Mouse (Mus musculus) hindbrain, embryonic 15.5 days (tissue): ENCODE results near the gene Retreg1. TPM values are rescaled to one million over a fixed set of nuclear protein-coding genes. Genes with fewer than 3 reads are reported as not detected.
"Not testable (repeated sequence)": the region's sequence is repeated elsewhere in the genome, so short reads cannot be mapped to it uniquely, and the experiment has no call there.

Source experiments
- ATAC-seq: fragments of 200-750 bp; cut with Nextera tagmentation; 2 replicates; pipeline ENCODE4 v1.8.0; 2017; ENCODE audit warnings: low read depth, moderate number of reproducible peaks, moderate TSS enrichment; ENCODE audit not compliant: low FRiP score
- H3K27ac ChIP-seq: fragments of 300-500 bp; sonication (generic); replicated peaks from 2 replicates; pipeline ENCODE4 v1.5.1; 2015; ENCODE audit warnings: mild to moderate bottlenecking, inconsistent platforms
- H3K27me3 ChIP-seq: fragments of 300-500 bp; sonication (generic); 2 replicates; pipeline ENCODE4 v1.6.1; 2015; ENCODE audit warnings: control low read depth, inconsistent platforms
- H3K36me3 ChIP-seq: fragments of 300-500 bp; sonication (generic); 2 replicates; pipeline ENCODE4 v1.6.1; 2015; ENCODE audit warnings: control low read depth, inconsistent platforms
- H3K4me1 ChIP-seq: fragments of 300-500 bp; sonication (generic); replicated peaks from 2 replicates; pipeline ENCODE4 v1.6.1; 2015; ENCODE audit warnings: control low read depth, inconsistent platforms
- H3K4me2 ChIP-seq: fragments of 300-500 bp; sonication (generic); 2 replicates; pipeline ENCODE4 v1.6.1; 2015; ENCODE audit warnings: moderate library complexity, mild to moderate bottlenecking, inconsistent platforms
- H3K4me3 ChIP-seq: fragments of 300-500 bp; sonication (generic); 2 replicates; pipeline ENCODE4 v1.5.1; 2015; ENCODE audit warnings: mild to moderate bottlenecking, inconsistent platforms
- H3K9ac ChIP-seq: fragments of 300-500 bp; sonication (generic); 2 replicates; pipeline ENCODE4 v1.6.1; 2015; ENCODE audit warnings: inconsistent platforms
- H3K9me3 ChIP-seq: fragments of 300-500 bp; sonication (generic); 2 replicates; pipeline ENCODE4 v1.6.1; 2016; ENCODE audit warnings: control low read depth, inconsistent platforms
- WGBS: fragments of 180-500 bp; shearing (Covaris S2); methylation state at CpG from one replicate; pipeline ENCODE4 v1.1.7; 2015; 5-methylcytosine and 5-hydroxymethylcytosine counted together
- polyA plus RNA-seq: library from polyadenylated mRNA; unstranded; fragments of >200 nt; fragmentation: Nextera tagmentation; extraction: Ambion mirVana; gene quantifications from 2 replicates; pipeline ENCODE4 v1.2.1, GENCODE M21; 2015

The Retreg1 gene
- polyA plus RNA-seq, 1 experiment from 2014 or later: 13.4 TPM

- Histone ChIP-seq H3K27me3 (no peaks in the 10 kb centered on the region), H3K4me3 (no peak overlapping the region), H3K27ac (no peak overlapping the region), H3K9ac (no peak overlapping the region), H3K4me1 (no peaks in the 10 kb centered on the region), H3K4me2 (no peak overlapping the region), H3K36me3 (no peaks in the 10 kb centered on the region), H3K9me3 (no peaks in the 10 kb centered on the region)
- ATAC-seq: no peak
- 88% methylated on average over 10 of the region's 10 CpGs for WGBS
Observed at GRCm38 (mm10) chr15:25957651-25958050, 114.7 kb downstream of the Retreg1 start.

DNA sequence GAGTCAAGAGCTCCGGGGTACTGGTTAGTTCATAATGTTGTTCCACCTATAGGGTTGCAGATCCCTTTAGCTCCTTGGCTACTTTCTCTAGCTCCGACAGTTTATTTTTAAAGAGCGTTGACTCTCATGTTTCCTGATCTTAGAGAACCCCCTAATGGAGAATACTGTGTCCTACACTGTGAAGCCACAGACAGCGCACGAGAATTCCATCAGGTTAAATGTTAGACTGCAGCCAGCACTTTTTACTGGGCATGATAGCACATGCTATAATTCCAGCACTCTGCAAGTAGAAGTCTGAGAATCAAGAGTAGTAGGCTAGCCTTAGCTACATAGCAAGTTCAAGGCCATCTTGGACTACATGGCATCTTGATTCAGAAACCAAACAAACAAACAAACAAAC is 116.4 kb downstream of the Retreg1 start:
- 38% methylated on average over 5 of the region's 5 CpGs for WGBS
- no peaks in the 10 kb centered on the region for H3K36me3 ChIP-seq
- ATAC-seq: peak; percentile 90
- H3K4me1 ChIP-seq: no peaks in the 10 kb centered on the region
- no peaks in the 10 kb centered on the region for H3K27me3 ChIP-seq
- H3K27ac ChIP-seq: no peak overlapping the region
- no peak overlapping the region for H3K9ac ChIP-seq
- no peaks in the 10 kb centered on the region for H3K9me3 ChIP-seq
- no peak overlapping the region for H3K4me3 ChIP-seq
- no peak overlapping the region for H3K4me2 ChIP-seq

- no peaks in the 10 kb centered on the region for H3K27me3 ChIP-seq
- WGBS: 85% methylated on average over 5 of the region's 5 CpGs
- no peaks in the 10 kb centered on the region for H3K9me3 ChIP-seq
- ATAC-seq: no peak
- no peaks in the 10 kb centered on the region for H3K4me1 ChIP-seq
- H3K9ac ChIP-seq: no peak overlapping the region
- H3K27ac ChIP-seq: no peak overlapping the region
- no peak overlapping the region for H3K4me3 ChIP-seq
- H3K4me2 ChIP-seq: no peak overlapping the region
- no peaks in the 10 kb centered on the region for H3K36me3 ChIP-seq
Observed at GRCm38 (mm10) chr15:25960231-25960630, 117.3 kb downstream of the Retreg1 start.

DNA sequence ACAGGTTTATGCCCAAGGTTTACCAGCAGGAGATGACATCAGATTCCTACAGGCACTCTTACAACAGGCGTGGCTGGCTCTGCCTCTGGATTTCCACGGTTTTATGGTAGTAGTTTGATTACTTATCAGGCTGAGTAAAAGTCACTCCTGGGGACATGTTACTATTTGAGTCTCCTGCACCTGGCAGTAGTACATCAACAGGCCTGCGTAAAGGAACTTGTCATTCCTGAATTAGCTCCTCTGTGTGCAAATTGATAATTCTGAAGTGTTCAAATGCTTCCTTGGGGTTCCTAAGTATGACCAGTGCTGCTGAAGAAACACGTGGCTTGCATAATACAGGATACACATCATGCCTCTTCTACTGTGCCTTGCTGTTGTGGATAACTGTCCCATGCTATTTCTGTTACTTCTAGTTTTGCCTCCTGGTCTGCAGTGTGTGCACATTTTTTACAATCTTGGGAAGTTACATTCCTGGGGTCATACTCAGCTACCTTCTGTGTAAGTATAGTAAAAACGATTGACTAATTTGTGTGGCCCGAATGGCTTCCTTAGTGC is 123.3 kb downstream of the Retreg1 start:
- no peak overlapping the region for H3K4me2 ChIP-seq
- H3K27ac ChIP-seq: no peak overlapping the region
- H3K27me3 ChIP-seq: no peaks in the 10 kb centered on the region
- H3K4me3 ChIP-seq: no peak overlapping the region
- H3K9me3 ChIP-seq: no peaks in the 10 kb centered on the region
- H3K9ac ChIP-seq: no peak overlapping the region
- H3K36me3 ChIP-seq: no peaks in the 10 kb centered on the region
- 78% methylated on average over 6 of the region's 6 CpGs for WGBS
- no peak for ATAC-seq
- H3K4me1 ChIP-seq: no peaks in the 10 kb centered on the region

DNA sequence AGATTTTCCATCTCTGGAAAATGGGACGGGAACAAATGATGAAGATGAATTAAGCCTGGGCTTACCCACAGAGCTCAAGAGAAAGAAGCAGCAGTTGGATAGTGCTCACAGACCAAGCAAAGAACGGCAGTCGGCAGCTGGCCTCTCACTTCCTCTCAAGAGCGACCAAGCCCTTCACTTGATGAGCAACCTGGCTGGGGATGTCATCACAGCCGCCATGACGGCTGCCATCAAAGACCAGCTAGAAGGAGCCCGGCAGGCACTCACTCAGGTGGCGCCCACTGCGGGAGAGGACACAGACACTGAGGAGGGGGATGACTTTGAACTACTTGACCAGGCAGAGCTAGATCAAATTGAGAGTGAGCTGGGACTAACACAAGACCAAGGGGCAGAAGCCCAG is 128.6 kb downstream of the Retreg1 start:
- no peak overlapping the region for H3K27ac ChIP-seq
- no peak overlapping the region for H3K4me2 ChIP-seq
- no peaks in the 10 kb centered on the region for H3K27me3 ChIP-seq
- H3K36me3 ChIP-seq: no peaks in the 10 kb centered on the region
- no peaks in the 10 kb centered on the region for H3K4me1 ChIP-seq
- H3K9ac ChIP-seq: no peak overlapping the region
- WGBS: 89% methylated on average over 9 of the region's 9 CpGs
- no peak overlapping the region for H3K4me3 ChIP-seq
- ATAC-seq: no peak
- no peaks in the 10 kb centered on the region for H3K9me3 ChIP-seq

DNA sequence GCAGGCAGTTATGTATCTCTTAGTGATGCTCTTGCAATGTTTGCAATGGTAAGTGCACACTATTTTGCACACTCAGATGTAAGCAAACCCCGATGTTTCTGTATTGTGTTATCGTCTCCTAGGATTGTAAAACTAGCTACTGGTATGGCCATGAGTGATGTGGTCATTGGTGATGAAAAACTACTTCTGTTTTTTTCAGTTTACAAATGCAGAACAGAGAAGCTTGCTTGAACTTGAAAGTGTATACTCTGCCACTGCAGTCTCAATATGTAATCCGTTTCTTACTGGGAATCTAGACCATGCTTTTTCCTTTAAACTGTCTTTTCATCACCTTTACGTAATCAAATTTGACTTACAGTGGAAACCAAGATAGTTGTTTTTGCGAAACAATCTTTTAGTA is 129.8 kb downstream of the Retreg1 start:
- Histone ChIP-seq H3K36me3 (no peaks in the 10 kb centered on the region), H3K9me3 (no peaks in the 10 kb centered on the region), H3K4me3 (no peak overlapping the region), H3K27me3 (no peaks in the 10 kb centered on the region), H3K4me1 (no peaks in the 10 kb centered on the region), H3K4me2 (no peak overlapping the region), H3K9ac (no peak overlapping the region), H3K27ac (no peak overlapping the region)
- ATAC-seq: no peak
- 92% methylated on average over 5 of the region's 5 CpGs for WGBS

DNA sequence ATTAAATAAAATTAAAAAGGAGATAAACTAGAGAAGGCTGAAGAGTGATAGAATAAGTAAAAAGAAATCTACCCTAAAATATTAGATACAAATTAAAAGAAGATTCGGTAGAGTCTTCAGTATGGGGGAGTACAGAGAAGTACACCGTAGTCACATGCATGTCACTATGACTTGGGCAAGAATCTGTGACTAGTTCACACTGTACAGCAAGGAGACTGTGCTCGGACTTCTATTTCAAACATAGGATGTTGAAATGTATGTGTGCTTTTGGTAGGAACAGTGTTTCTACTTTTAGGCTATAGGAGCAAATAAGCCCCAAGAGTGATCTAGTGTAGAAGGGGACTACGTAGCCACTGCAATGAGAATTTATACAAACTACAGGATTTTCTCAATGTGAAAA is 131.4 kb downstream of the Retreg1 start:
- Histone ChIP-seq H3K9me3 (no peaks in the 10 kb centered on the region), H3K27me3 (no peaks in the 10 kb centered on the region), H3K27ac (no peak overlapping the region), H3K36me3 (no peaks in the 10 kb centered on the region), H3K9ac (no peak overlapping the region), H3K4me2 (no peak overlapping the region), H3K4me3 (no peak overlapping the region), H3K4me1 (no peaks in the 10 kb centered on the region)
- WGBS: 95% methylated on average over 4 of the region's 4 CpGs
- no peak for ATAC-seq

DNA sequence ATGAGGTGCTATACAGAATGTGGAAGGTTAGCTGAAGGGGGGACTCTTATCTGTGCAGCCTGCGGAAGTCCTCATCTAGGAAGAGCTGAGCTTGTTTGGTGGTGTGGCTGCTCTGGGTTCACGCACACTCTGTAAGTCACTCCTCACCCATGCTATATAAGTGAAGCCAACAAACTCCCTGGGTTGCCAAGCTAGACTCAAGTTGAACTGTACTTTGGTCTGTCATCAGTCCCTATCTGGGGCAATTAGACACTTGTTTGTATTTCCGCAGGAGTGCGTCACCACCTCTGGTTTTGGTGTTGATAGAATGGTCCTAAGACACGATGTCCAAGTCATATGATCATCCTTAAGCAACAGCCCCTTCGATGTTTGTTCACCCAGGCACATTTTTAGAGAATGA is 132.8 kb downstream of the Retreg1 start:
- H3K4me2 ChIP-seq: no peak overlapping the region
- WGBS: 92% methylated on average over 6 of the region's 6 CpGs
- H3K4me3 ChIP-seq: no peak overlapping the region
- no peak for ATAC-seq
- H3K27me3 ChIP-seq: no peaks in the 10 kb centered on the region
- no peak overlapping the region for H3K9ac ChIP-seq
- no peaks in the 10 kb centered on the region for H3K36me3 ChIP-seq
- H3K4me1 ChIP-seq: no peaks in the 10 kb centered on the region
- no peaks in the 10 kb centered on the region for H3K9me3 ChIP-seq
- H3K27ac ChIP-seq: no peak overlapping the region

DNA sequence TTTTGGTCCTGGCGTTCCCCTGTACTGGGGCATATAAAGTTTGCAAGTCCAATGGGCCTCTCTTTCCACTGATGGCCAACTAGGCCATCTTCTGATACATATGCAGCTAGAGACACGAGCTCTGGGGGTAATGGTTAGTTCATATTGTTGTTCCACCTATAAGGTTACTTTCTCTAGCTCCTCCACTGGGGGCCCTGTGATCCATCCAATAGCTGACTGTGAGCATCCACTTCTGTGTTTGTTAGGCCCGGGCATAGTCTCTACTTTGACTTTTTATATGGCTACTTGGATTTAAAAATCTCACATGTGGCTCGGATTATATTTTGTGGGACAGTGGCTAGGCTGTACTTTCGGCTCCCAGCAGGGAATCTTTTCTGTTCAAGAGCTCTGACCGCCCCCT is 140.6 kb downstream of the Retreg1 start:
- peak overlapping the region; percentile 86 for H3K27ac ChIP-seq
- H3K4me2 ChIP-seq: peak overlapping the region; percentile 99
- peak overlapping the region; percentile 63 for H3K9ac ChIP-seq
- not testable (repeated sequence) for ATAC-seq, H3K27me3 ChIP-seq, H3K9me3 ChIP-seq
- WGBS: 20% methylated on average over 6 of the region's 6 CpGs
- peaks cover 28% of the 10 kb centered on the region for H3K4me1 ChIP-seq
- peaks cover 17% of the 10 kb centered on the region for H3K36me3 ChIP-seq
- peak overlapping the region; percentile 100 for H3K4me3 ChIP-seq

GRCm38 (mm10) chr15:25984067-25984733 is 141.2 kb downstream of the Retreg1 start, which contains the start of gene Zfp622:
Zfp622 (plus strand) TSS chr15:25984366.
- 0% methylated on average over 57 of the region's 57 CpGs for WGBS

DNA sequence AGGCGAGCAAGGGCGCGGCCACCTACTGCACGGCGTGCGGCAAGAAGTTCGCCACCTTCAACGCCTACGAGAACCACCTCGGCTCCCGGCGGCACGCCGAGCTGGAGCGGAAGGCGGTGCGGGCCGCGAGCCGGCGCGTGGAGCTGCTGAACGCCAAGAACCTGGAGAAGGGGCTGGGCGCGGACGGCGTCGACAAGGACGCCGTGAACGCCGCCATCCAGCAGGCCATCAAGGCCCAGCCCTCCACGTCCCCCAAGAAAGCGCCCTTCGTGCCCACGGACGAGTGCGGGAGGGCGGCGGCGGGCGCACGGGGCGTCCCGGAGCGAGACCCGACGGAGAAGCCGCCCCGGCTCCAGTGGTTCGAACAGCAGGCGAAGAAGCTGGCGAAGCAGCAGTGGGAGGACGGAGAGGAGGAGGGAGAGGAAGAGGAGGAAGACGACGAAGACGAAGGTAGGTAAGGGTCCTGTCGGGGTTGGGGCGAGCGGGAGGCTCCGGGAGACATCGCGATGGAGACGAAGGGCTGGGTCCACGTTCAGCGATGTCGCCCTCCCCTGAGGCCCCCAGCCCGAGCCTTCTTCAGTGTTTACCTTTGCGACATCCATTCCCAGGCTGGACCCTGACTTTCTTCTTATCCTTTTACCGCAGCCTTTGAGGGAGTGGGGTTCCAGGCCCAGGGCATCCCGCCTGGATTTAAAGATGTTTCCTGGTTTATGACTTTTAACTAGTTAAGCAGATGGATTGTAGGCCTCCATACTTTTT is 141.9 kb downstream of the Retreg1 start:
- WGBS: under 1% methylated on average over 67 of the region's 71 CpGs
- peak overlapping the region; percentile 86 for H3K27ac ChIP-seq
- peak overlapping the region; percentile 99 for H3K4me2 ChIP-seq
- ATAC-seq: no peak; the same call in none of the 2 replicates
- H3K27me3 ChIP-seq: no peaks in the 10 kb centered on the region
- H3K9me3 ChIP-seq: no peaks in the 10 kb centered on the region
- H3K9ac ChIP-seq: peak overlapping the region; percentile 89
- peak overlapping the region; percentile 100 for H3K4me3 ChIP-seq
- H3K4me1 ChIP-seq: peaks cover 28% of the 10 kb centered on the region
- H3K36me3 ChIP-seq: peaks cover 20% of the 10 kb centered on the region

More at GRCm38 (mm10) chr15:25984067-25984733, 141.2 kb downstream of the Retreg1 start, which contains the start of gene Zfp622:
- H3K9ac ChIP-seq: peak within 1 kb of the TSS; percentile 89
- no peaks in the 10 kb centered on the region for H3K9me3 ChIP-seq
- no peaks in the 10 kb centered on the region for H3K27me3 ChIP-seq
- peak within 1 kb of the TSS; percentile 86 for H3K27ac ChIP-seq
- peak within 1 kb of the TSS; percentile 100 for H3K4me3 ChIP-seq
- peak; percentile 98 for ATAC-seq
- peaks cover 28% of the 10 kb centered on the region for H3K4me1 ChIP-seq
- H3K36me3 ChIP-seq: peaks cover 20% of the 10 kb centered on the region
- H3K4me2 ChIP-seq: peak within 1 kb of the TSS; percentile 99

- H3K9me3 ChIP-seq: no peaks in the 10 kb centered on the region
- 61% methylated on average over 8 of the region's 8 CpGs for WGBS
Observed at GRCm38 (mm10) chr15:25992992-25993727, 150.2 kb downstream of the Retreg1 start.

More at GRCm38 (mm10) chr15:25992992-25993727, 150.2 kb downstream of the Retreg1 start:
- Histone ChIP-seq H3K4me1 (peaks cover 9% of the 10 kb centered on the region; the same call in 1 of the 2 replicates), H3K9ac (no peak overlapping the region), H3K36me3 (peaks cover 42% of the 10 kb centered on the region), H3K4me2 (no peak overlapping the region), H3K27me3 (no peaks in the 10 kb centered on the region), H3K27ac (no peak overlapping the region), H3K4me3 (no peak overlapping the region)
- no peak for ATAC-seq
